Mouse (Mus musculus) kidney, embryonic 15.5 days (tissue): ENCODE measurements around the gene Spem1. TPM values are rescaled to one million over a fixed set of nuclear protein-coding genes. Genes with fewer than 3 reads are reported as not detected.

Experiments
- ATAC-seq: fragments of 200-750 bp; cut with Nextera tagmentation; replicated peaks from 2 replicates; pipeline ENCODE4 v1.8.0; 2017; ENCODE audit warnings: moderate TSS enrichment; ENCODE audit not compliant: low FRiP score
- H3K27ac ChIP-seq: fragments of 300-500 bp; sonication (generic); 2 replicates; pipeline ENCODE4 v1.5.1; 2015; ENCODE audit warnings: mild to moderate bottlenecking, inconsistent platforms
- H3K27me3 ChIP-seq: fragments of 300-500 bp; sonication (generic); 2 replicates; pipeline ENCODE4 v1.6.1; 2015; ENCODE audit warnings: inconsistent platforms
- H3K36me3 ChIP-seq: fragments of 300-500 bp; sonication (generic); 2 replicates; pipeline ENCODE4 v1.6.1; 2015; ENCODE audit warnings: inconsistent platforms
- H3K4me1 ChIP-seq: fragments of 300-500 bp; sonication (generic); 2 replicates; pipeline ENCODE4 v1.6.1; 2015; ENCODE audit warnings: inconsistent platforms
- H3K4me2 ChIP-seq: fragments of 300-500 bp; sonication (generic); 2 replicates; pipeline ENCODE4 v1.6.1; 2015; ENCODE audit warnings: moderate library complexity, mild to moderate bottlenecking, inconsistent platforms
- H3K4me3 ChIP-seq: fragments of 300-500 bp; sonication (generic); replicated peaks from 2 replicates; pipeline ENCODE4 v1.5.1; 2015; ENCODE audit warnings: mild to moderate bottlenecking, inconsistent platforms
- H3K9ac ChIP-seq: fragments of 300-500 bp; sonication (generic); 2 replicates; pipeline ENCODE4 v1.6.1; 2015; ENCODE audit warnings: mild to moderate bottlenecking, inconsistent platforms
- H3K9me3 ChIP-seq: fragments of 300-500 bp; sonication (generic); replicated peaks from 2 replicates; pipeline ENCODE4 v1.6.1; 2016; ENCODE audit warnings: inconsistent platforms
- WGBS: fragments of 180-500 bp; shearing (Covaris S2); methylation state at CpG from one replicate; pipeline ENCODE4 v1.1.7; 2015; ENCODE audit warnings: mixed read lengths; 5-methylcytosine and 5-hydroxymethylcytosine counted together
- polyA plus RNA-seq: library from polyadenylated mRNA; unstranded; fragments of >200 nt; fragmentation: Nextera tagmentation; extraction: Ambion mirVana; gene quantifications from 2 replicates; pipeline ENCODE4 v1.2.1, GENCODE M21; 2015

Gene Spem1
- polyA plus RNA-seq, 1 experiment from 2014 or later = 0.14 TPM

GRCm38 (mm10) chr11:69849884-69850283, 27.9 kb upstream of the Spem1 start:
- Histone ChIP-seq H3K9ac (no peak overlapping the region), H3K27ac (no peak overlapping the region), H3K27me3 (no peaks in the 10 kb centered on the region), H3K4me2 (no peak overlapping the region), H3K36me3 (peaks cover 52% of the 10 kb centered on the region), H3K9me3 (no peaks in the 10 kb centered on the region), H3K4me3 (no peak overlapping the region), H3K4me1 (peaks cover 41% of the 10 kb centered on the region)
- 92% methylated on average over 15 of the region's 15 CpGs for WGBS
- ATAC-seq = no peak

DNA sequence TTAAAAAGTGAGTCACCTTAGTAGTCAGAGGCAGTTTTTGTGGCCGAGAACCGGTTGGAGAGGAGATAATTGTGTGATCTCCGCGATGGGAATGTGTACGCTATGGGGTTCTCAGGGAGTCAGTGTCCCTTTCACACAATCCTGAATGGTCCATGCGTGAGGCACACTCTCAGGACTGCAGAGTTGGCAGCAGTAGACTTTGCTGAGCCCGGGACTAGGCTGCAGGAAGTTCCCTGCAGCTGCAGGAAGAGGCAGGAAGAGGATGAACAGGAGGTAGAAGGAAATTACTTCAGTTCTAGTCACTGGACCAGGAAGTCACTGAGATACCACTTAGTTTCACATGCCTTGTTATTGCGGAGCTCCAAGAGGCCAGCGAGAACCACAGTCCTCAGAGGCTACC, 27.1 kb upstream of the Spem1 start:
- WGBS = 89% methylated on average over 9 of the region's 9 CpGs
- no peak overlapping the region for H3K4me2 ChIP-seq
- H3K27ac ChIP-seq = peak overlapping the region; percentile 56; the same call in 1 of the 2 replicates
- H3K36me3 ChIP-seq = peaks cover 52% of the 10 kb centered on the region
- H3K27me3 ChIP-seq = no peaks in the 10 kb centered on the region
- H3K4me1 ChIP-seq = peaks cover 37% of the 10 kb centered on the region
- no peak overlapping the region for H3K9ac ChIP-seq
- no peak overlapping the region for H3K4me3 ChIP-seq
- no peak for ATAC-seq
- no peaks in the 10 kb centered on the region for H3K9me3 ChIP-seq

DNA sequence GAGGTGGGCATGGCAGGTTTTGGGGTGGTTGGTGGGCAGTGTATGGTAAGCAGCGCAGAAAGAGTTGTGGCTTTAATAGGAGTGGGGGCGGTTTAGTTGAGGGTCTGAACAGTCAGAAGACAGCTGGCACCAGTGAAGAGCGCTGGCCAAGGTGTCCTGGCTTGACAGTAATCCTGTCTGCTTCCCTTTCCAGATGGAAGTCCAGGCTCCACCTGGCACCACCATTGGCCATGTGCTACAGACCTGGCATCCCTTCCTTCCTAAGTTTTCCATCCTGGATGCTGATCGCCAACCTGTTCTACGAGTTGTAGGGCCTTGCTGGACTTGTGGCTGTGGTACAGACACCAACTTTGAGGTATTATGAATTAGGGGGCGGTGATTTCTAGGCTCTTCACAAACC, 26.0 kb upstream of the Spem1 start:
- H3K4me2 ChIP-seq = peak overlapping the region; percentile 88; the same call in 1 of the 2 replicates
- WGBS = 94% methylated on average over 6 of the region's 6 CpGs

DNA sequence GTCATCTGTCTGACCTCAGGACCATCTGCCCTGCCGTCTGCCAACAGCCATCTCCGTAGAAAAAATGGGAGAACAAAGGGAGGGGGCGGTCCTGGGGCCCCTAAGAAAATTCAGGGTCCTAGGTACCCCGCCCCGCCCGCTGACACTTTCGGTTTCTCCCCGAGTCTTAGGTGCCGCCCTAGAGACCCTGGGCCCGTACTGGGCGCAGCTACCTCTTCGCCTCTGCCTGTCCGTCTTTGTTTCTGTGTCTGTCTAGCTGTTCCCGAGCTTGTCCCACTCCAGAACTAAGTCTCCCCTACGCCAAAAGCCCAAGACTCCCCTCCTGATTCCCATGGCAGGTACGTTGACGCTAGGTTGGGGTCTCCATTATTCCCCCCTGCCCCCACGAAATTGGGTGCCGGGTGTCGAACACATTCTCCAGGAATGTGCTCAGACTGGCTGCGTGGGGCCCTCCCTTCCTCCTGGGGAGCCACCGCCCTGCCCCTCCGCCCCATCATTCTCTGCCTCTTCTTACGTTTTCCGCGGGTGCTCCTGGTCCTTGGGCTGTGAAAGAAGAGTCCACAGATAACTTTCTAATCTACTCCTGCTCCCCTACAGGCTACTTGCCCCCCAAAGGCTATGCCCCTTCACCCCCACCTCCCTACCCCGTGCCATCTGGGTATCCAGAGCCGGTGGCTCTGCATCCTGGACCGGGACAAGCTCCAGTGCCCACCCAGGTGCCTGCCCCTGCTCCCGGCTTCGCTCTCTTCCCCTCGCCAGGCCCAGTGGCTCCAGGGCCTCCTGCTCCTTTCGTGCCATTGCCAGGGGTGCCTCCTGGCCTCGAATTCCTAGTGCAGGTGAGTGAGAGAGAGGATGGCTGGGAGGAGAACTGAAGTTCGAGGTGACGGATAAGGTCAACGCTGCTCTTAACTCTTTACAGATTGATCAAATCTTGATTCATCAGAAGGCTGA, 25.0 kb upstream of the Spem1 start:
- peak; percentile 70 for ATAC-seq
- WGBS = 9% methylated on average over 37 of the region's 37 CpGs
- peak overlapping the region; percentile 88 for H3K4me2 ChIP-seq
- H3K9ac ChIP-seq = peak overlapping the region; percentile 83
- H3K9me3 ChIP-seq = no peaks in the 10 kb centered on the region
- peak overlapping the region; percentile 78 for H3K4me3 ChIP-seq
- H3K27me3 ChIP-seq = no peaks in the 10 kb centered on the region
- H3K27ac ChIP-seq = peak overlapping the region; percentile 99
- peaks cover 30% of the 10 kb centered on the region for H3K4me1 ChIP-seq
- peaks cover 44% of the 10 kb centered on the region for H3K36me3 ChIP-seq

More for the DNA sequence above, 26.0 kb upstream of the Spem1 start:
- Histone ChIP-seq H3K9me3 (no peaks in the 10 kb centered on the region), H3K4me1 (peaks cover 32% of the 10 kb centered on the region), H3K27me3 (no peaks in the 10 kb centered on the region), H3K36me3 (peaks cover 52% of the 10 kb centered on the region), H3K4me3 (peak overlapping the region; percentile 78; the same call in 1 of the 2 replicates), H3K9ac (no peak overlapping the region), H3K27ac (no peak overlapping the region)
- ATAC-seq = no peak

DNA sequence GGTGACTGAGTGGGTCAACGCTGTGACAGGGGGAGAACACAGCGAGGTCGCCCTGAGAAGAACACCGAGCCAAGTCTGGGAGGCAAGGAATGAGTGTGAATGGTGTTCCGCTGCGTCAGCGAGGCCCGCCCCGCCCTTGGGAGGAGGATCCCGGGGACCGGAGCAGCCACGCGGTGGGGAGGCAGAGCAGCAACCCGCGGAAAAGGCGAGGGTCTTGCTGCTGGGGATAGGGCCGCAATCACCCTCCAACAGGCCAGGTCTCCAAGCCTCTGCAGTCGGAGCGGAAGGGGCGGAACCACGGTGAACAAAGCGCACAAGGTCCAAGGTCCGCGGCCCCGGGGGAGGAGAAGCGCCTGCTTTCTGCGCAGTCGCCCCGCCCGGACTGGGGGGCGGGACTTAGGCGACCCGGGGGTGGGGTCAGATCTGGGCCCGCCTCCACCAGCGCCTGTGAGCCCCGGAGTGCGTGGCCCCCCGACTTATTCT, 24.3 kb upstream of the Spem1 start, which contains the start of gene Plscr3:
Plscr3 (plus strand) TSS at position 179 of the 483 bp plus-strand sequence.
- H3K27me3 ChIP-seq = no peaks in the 10 kb centered on the region
- peak within 1 kb of the TSS; percentile 88 for H3K4me2 ChIP-seq
- H3K36me3 ChIP-seq = peaks cover 36% of the 10 kb centered on the region
- no peaks in the 10 kb centered on the region for H3K9me3 ChIP-seq
- H3K9ac ChIP-seq = peak within 1 kb of the TSS; percentile 83
- peaks cover 30% of the 10 kb centered on the region for H3K4me1 ChIP-seq
- H3K27ac ChIP-seq = peak within 1 kb of the TSS; percentile 99
- 1% methylated on average over 38 of the region's 38 CpGs for WGBS
- ATAC-seq = peak; percentile 92
- H3K4me3 ChIP-seq = peak within 1 kb of the TSS; percentile 78

GRCm38 (mm10) chr11:69838714-69839104, 16.7 kb upstream of the Spem1 start:
- H3K4me1 ChIP-seq = peaks cover 46% of the 10 kb centered on the region

DNA sequence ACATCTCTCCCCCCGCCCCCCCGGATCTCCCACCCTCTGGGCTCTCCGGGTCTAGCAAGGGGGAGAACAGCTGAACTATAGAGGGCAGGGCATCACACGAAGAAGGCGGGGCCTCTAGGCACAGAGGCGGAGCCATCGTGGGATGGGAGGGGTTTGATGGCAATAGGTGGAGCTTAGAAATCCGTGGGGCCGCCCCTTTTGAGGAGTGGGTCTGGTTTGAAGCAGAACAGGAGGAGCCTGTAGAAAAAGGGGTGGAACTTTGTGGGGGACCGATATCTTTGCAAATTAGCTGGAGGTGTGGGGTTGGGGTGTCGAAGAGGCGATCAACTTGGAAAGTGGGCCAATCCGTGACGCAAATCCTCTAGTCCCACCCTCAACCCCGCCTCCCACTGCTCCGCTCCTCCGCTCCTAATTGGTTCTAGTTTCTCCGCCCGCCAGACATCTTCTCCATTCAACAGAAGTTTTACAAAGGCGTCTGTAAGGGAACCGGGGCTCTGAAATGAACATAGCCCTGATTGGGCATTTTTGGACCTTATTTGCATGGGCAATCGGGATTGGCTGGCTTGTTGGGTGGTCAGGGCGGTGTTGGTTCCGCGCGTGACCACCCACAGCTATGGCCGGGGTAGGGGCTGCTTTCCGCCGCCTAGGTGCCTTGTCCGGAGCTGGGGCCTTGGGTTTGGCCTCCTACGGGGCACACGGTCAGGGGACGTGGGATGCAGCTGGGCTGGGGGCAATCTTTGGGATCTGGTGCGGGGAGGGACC, 16.2 kb upstream of the Spem1 start, which contains the start of gene Tmem256:
Tmem256 (plus strand) TSS at position 563 of the 762 bp plus-strand sequence.
- Histone ChIP-seq H3K27me3 (peaks cover 18% of the 10 kb centered on the region), H3K9me3 (no peaks in the 10 kb centered on the region)

More at GRCm38 (mm10) chr11:69838714-69839104, 16.7 kb upstream of the Spem1 start:
- H3K27me3 ChIP-seq = peaks cover 17% of the 10 kb centered on the region
- H3K4me3 ChIP-seq = peak overlapping the region; percentile 74
- H3K36me3 ChIP-seq = 0 out of 2 replicates have a peak, but pooled peaks cover 7% of the 10 kb centered on the region
- peak overlapping the region; percentile 97 for H3K4me2 ChIP-seq
- peak overlapping the region; percentile 61 for H3K9ac ChIP-seq
- ATAC-seq = no peak
- 2% methylated on average over 7 of the region's 7 CpGs for WGBS
- H3K27ac ChIP-seq = peak overlapping the region; percentile 90
- H3K9me3 ChIP-seq = no peaks in the 10 kb centered on the region

GRCm38 (mm10) chr11:69837604-69837951, 15.6 kb upstream of the Spem1 start, which contains the start of gene Nlgn2:
Gene Nlgn2 (minus strand): TSS chr11:69837784.
- peak within 1 kb of the TSS; percentile 97 for H3K4me2 ChIP-seq
- peaks cover 15% of the 10 kb centered on the region; the same call in 1 of the 2 replicates for H3K36me3 ChIP-seq
- under 1% methylated on average over 31 of the region's 32 CpGs for WGBS
- H3K9me3 ChIP-seq = no peaks in the 10 kb centered on the region
- peaks cover 18% of the 10 kb centered on the region for H3K27me3 ChIP-seq
- ATAC-seq = no peak; the same call in 1 of the 2 replicates
- peak within 1 kb of the TSS; percentile 90 for H3K27ac ChIP-seq
- peak within 1 kb of the TSS; percentile 77 for H3K9ac ChIP-seq
- peak within 1 kb of the TSS; percentile 74 for H3K4me3 ChIP-seq
- H3K4me1 ChIP-seq = peaks cover 48% of the 10 kb centered on the region

More for the DNA sequence above, 16.2 kb upstream of the Spem1 start, which contains the start of gene Tmem256:
- ATAC-seq = peak; percentile 93
- under 1% methylated on average over 34 of the region's 34 CpGs for WGBS
- Histone ChIP-seq H3K9ac (peak within 1 kb of the TSS; percentile 77), H3K27ac (peak within 1 kb of the TSS; percentile 90), H3K4me1 (peaks cover 48% of the 10 kb centered on the region), H3K36me3 (0 out of 2 replicates have a peak, but pooled peaks cover 9% of the 10 kb centered on the region), H3K4me2 (peak within 1 kb of the TSS; percentile 97), H3K4me3 (peak within 1 kb of the TSS; percentile 74)

- Histone ChIP-seq H3K4me2 (peak overlapping the region; percentile 97), H3K4me1 (peaks cover 48% of the 10 kb centered on the region), H3K9ac (peak overlapping the region; percentile 77), H3K36me3 (peaks cover 21% of the 10 kb centered on the region; the same call in 1 of the 2 replicates), H3K4me3 (peak overlapping the region; percentile 74), H3K27me3 (peaks cover 18% of the 10 kb centered on the region), H3K27ac (peak overlapping the region; percentile 90), H3K9me3 (no peaks in the 10 kb centered on the region)
- ATAC-seq = peak; percentile 1
- under 1% methylated on average over 46 of the region's 52 CpGs for WGBS
Observed at GRCm38 (mm10) chr11:69836703-69837576, 15.0 kb upstream of the Spem1 start.

DNA sequence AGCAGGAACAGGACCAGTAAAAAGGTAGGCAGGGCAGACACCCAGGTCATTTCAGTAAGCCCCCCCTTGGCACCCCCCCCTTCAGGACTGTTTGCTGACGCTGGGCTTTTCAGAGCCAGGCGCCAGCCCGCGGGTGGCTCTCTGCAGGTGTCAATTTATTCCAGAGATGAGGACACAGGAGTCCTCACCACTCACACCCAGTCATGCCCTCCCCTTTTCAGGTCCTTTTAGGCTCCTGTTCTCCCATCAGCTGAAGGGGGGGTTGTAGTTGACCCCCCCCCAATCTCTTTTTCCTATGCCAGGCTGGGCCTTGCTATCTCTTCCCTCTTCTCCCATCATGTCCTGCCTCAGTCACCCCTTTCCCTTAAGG, 14.0 kb upstream of the Spem1 start:
- peak overlapping the region; percentile 74 for H3K4me3 ChIP-seq
- no peak for ATAC-seq
- no peaks in the 10 kb centered on the region for H3K9me3 ChIP-seq
- WGBS = 6% methylated on average over 4 of the region's 4 CpGs
- H3K27ac ChIP-seq = no peak overlapping the region
- H3K4me1 ChIP-seq = peaks cover 48% of the 10 kb centered on the region
- peaks cover 18% of the 10 kb centered on the region for H3K27me3 ChIP-seq
- peaks cover 25% of the 10 kb centered on the region; the same call in 1 of the 2 replicates for H3K36me3 ChIP-seq
- peak overlapping the region; percentile 97 for H3K4me2 ChIP-seq
- H3K9ac ChIP-seq = no peak overlapping the region
